Mouse (Mus musculus) myocyte (in vitro differentiated cells): ENCODE data around the gene Slc22a17. TPM values are rescaled to one million over a fixed set of nuclear protein-coding genes. Genes with fewer than 3 reads are reported as not detected.

Experiments
- H3K27me3 ChIP-seq: one replicate; pipeline ENCODE4 v1.6.1; 2011; ENCODE audit not compliant: control insufficient read depth, insufficient read depth, insufficient read length
- H3K36me3 ChIP-seq: one replicate; pipeline ENCODE4 v1.6.1; 2011; ENCODE audit not compliant: control insufficient read depth, insufficient read depth
- H3K4me2 ChIP-seq: one replicate; pipeline ENCODE4 v1.6.1; 2011; ENCODE audit warnings: low read depth, control low read depth
- H3K4me3 ChIP-seq: one replicate; pipeline ENCODE4 v1.5.1; 2011; ENCODE audit warnings: mild to moderate bottlenecking, control low read depth, moderate library complexity
- H3K79me2 ChIP-seq: one replicate; pipeline ENCODE4 v1.6.1; 2011; ENCODE audit not compliant: control insufficient read depth, insufficient read depth
- H3ac ChIP-seq: one replicate; pipeline ENCODE4 v1.6.1; 2011; ENCODE audit not compliant: control insufficient read depth, insufficient read length
- CEBPB ChIP-seq: IDR thresholded peaks from 2 replicates; pipeline ENCODE4 v1.6.1; 2011; ENCODE audit warnings: mild to moderate bottlenecking, moderate library complexity; ENCODE audit not compliant: poor library complexity, insufficient read depth, severe bottlenecking
- E2F4 ChIP-seq: IDR thresholded peaks from one replicate; pipeline ENCODE4 v1.6.1; 2011; ENCODE audit warnings: mild to moderate bottlenecking, control low read depth, moderate library complexity; ENCODE audit not compliant: insufficient read depth
- MAX ChIP-seq: IDR thresholded peaks from one replicate; pipeline ENCODE4 v1.6.1; 2011; ENCODE audit warnings: low read depth, mild to moderate bottlenecking, control low read depth
- MYOD1 ChIP-seq, 3 experiments: IDR thresholded peaks; one replicate each; pipeline ENCODE4 v1.6.1; 2011; ENCODE audit warnings: control low read depth in 2 of 3, low read depth in 2 of 3, mild to moderate bottlenecking in 2 of 3, moderate library complexity in 1 of 3; ENCODE audit not compliant: insufficient read length in 2 of 3, control insufficient read depth in 1 of 3
- MYOG ChIP-seq, 3 experiments: IDR thresholded peaks; one replicate each; pipeline ENCODE4 v1.6.1; 2011; ENCODE audit warnings: control low read depth in 2 of 3, low read depth in 2 of 3, mild to moderate bottlenecking in 2 of 3; ENCODE audit not compliant: insufficient read length in 2 of 3, control insufficient read depth in 1 of 3, insufficient read depth in 1 of 3
- POLR2A ChIP-seq: IDR thresholded peaks from one replicate; pipeline ENCODE4 v1.6.1; 2011; ENCODE audit warnings: low read depth, mild to moderate bottlenecking, control low read depth, moderate library complexity; ENCODE audit not compliant: insufficient read length
- POLR2AphosphoS2 ChIP-seq: IDR thresholded peaks from one replicate; pipeline ENCODE4 v1.6.1; 2011; ENCODE audit warnings: low read depth, control low read depth; ENCODE audit not compliant: insufficient read length
- REST ChIP-seq: IDR thresholded peaks from one replicate; pipeline ENCODE4 v1.6.1; 2011; ENCODE audit warnings: mild to moderate bottlenecking, control low read depth, moderate library complexity; ENCODE audit not compliant: insufficient read depth, insufficient read length
- SRF ChIP-seq: IDR thresholded peaks from one replicate; pipeline ENCODE4 v1.6.1; 2011; ENCODE audit warnings: low read depth; ENCODE audit not compliant: control insufficient read depth, insufficient read length
- TCF12 ChIP-seq: IDR thresholded peaks from one replicate; pipeline ENCODE4 v1.6.1; 2011; ENCODE audit warnings: mild to moderate bottlenecking, control low read depth; ENCODE audit not compliant: poor library complexity, insufficient read depth, severe bottlenecking
- TCF3 ChIP-seq: IDR thresholded peaks from one replicate; pipeline ENCODE4 v1.6.1; 2011; ENCODE audit warnings: low read depth, control low read depth; ENCODE audit not compliant: insufficient read length
- USF1 ChIP-seq: IDR thresholded peaks from one replicate; pipeline ENCODE4 v1.6.1; 2011; ENCODE audit warnings: low read depth, mild to moderate bottlenecking, control low read depth, moderate library complexity
- polyA plus RNA-seq: library from polyadenylated mRNA; unstranded; fragments of >200 nt; fragmentation: generic; extraction: Trizol; gene quantifications from one replicate; pipeline ENCODE4 v1.2.1, GENCODE M21; 2012; ENCODE audit warnings: missing spikeins

Slc22a17 gene
- polyA plus RNA-seq, 1 experiment, result 0.92 TPM

DNA sequence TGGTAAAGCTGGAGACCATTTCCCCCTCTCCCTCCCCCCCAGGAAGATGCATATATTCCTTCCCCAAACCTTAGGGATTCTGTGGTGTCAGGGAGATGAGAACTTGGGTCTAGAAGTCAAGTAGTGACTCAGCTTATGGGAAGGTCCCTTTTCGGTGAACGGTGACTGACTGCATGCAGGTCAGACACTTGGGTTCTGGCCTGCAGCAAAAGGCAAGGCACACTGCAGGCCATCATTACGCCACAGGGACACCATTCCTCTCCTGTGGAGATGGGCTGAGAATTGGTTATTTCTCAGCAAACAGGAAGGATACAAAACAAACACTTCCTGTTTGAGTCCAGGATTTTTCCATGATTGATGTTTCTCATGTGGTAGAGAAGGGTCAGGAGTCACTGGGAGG, 46.3 kb upstream of the Slc22a17 start:
- TF ChIP-seq REST, result no peak
- no peak for TF ChIP-seq POLR2AphosphoS2
- TF ChIP-seq POLR2A, result no peak
- no peak for TF ChIP-seq MYOD1 (IDR thresholded peaks at IDR 0.05; ENCODE audit: control insufficient read depth in 1 of 3, insufficient read length in 2 of 3, low read depth in 2 of 3)
- no peak for TF ChIP-seq TCF12
- no peak for TF ChIP-seq TCF3
- Histone ChIP-seq H3ac (no peak overlapping the region), H3K36me3 (no peaks in the 10 kb centered on the region), H3K4me3 (no peak overlapping the region), H3K27me3 (peaks cover 48% of the 10 kb centered on the region), H3K79me2 (no peaks in the 10 kb centered on the region), H3K4me2 (no peak overlapping the region)

DNA sequence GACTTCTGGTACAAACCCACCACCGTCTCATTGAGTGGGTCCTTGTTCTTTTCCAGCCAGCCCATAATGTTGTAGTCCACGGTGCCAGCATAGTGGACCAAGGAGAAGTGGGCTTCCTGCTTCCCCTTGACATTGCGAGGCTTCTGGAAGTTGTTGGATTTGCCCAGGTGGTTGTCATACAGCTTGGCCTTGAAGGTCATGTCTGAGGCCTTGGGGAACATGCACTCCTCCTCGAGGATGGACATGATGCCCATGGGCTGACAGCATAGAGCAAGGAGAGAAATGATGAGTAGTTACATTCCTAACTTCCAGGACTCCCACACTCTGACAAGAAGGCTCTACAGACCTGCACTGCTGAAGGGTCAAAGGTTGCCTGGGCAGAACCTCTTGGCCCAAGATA, 45.6 kb upstream of the Slc22a17 start:
- Histone ChIP-seq H3K36me3 (no peaks in the 10 kb centered on the region), H3ac (no peak overlapping the region), H3K4me2 (no peak overlapping the region), H3K79me2 (no peaks in the 10 kb centered on the region), H3K27me3 (peaks cover 42% of the 10 kb centered on the region), H3K4me3 (no peak overlapping the region)
- no peak for TF ChIP-seq E2F4
- no peak for TF ChIP-seq CEBPB
- TF ChIP-seq TCF3, result no peak
- no peak for TF ChIP-seq USF1
- TF ChIP-seq POLR2A, result no peak
- no peak for TF ChIP-seq TCF12
- no peak for TF ChIP-seq REST

GRCm38 (mm10) chr14:54956533-54956932, 43.6 kb upstream of the Slc22a17 start:
- no peak overlapping the region for H3ac ChIP-seq
- H3K27me3 ChIP-seq, result peaks cover 42% of the 10 kb centered on the region
- no peak overlapping the region for H3K4me3 ChIP-seq
- H3K4me2 ChIP-seq, result no peak overlapping the region
- no peak for TF ChIP-seq SRF
- no peak for TF ChIP-seq POLR2AphosphoS2
- no peak for TF ChIP-seq TCF3
- no peak for TF ChIP-seq CEBPB
- no peak for TF ChIP-seq POLR2A
- TF ChIP-seq REST, result no peak
- no peak for TF ChIP-seq USF1
- TF ChIP-seq MYOG (IDR thresholded peaks at IDR 0.05; ENCODE audit: control insufficient read depth in 1 of 3, insufficient read depth in 1 of 3, insufficient read length in 2 of 3, low read depth in 2 of 3), result no peak
- TF ChIP-seq TCF12, result no peak
- TF ChIP-seq E2F4, result no peak
- TF ChIP-seq MYOD1 (IDR thresholded peaks at IDR 0.05; ENCODE audit: control insufficient read depth in 1 of 3, insufficient read length in 2 of 3, low read depth in 2 of 3), result no peak
- no peak for TF ChIP-seq MAX
- no peaks in the 10 kb centered on the region for H3K36me3 ChIP-seq
- H3K79me2 ChIP-seq, result no peaks in the 10 kb centered on the region

DNA sequence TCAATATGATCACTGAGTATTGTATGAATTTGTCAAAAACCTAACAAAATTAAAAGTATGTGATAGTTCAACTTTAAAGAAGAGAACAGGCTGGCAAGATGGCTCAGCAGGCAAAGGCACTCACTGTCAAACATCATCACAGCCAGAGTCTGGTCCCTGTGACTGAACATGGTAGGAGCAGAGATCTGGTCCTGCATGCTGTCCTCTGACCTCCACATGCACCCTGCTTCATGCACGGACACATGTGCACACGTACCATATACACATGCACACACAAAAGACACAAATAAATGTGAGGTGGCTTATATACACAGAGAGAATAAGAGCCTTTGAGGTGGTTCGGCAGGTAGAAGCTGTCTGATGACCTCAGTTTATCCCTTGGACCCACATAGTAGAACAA, 42.5 kb upstream of the Slc22a17 start:
- no peak for TF ChIP-seq E2F4
- TF ChIP-seq POLR2A, result no peak
- TF ChIP-seq MAX, result no peak
- no peak for TF ChIP-seq MYOG (IDR thresholded peaks at IDR 0.05; ENCODE audit: control insufficient read depth in 1 of 3, insufficient read depth in 1 of 3, insufficient read length in 2 of 3, low read depth in 2 of 3)
- no peak for TF ChIP-seq CEBPB
- no peak for TF ChIP-seq TCF3
- TF ChIP-seq REST, result no peak
- TF ChIP-seq POLR2AphosphoS2, result no peak
- no peak for TF ChIP-seq MYOD1 (IDR thresholded peaks at IDR 0.05; ENCODE audit: control insufficient read depth in 1 of 3, insufficient read length in 2 of 3, low read depth in 2 of 3)
- no peak for TF ChIP-seq TCF12
- no peak for TF ChIP-seq USF1
- TF ChIP-seq SRF, result no peak
- Histone ChIP-seq H3K4me3 (no peak overlapping the region), H3ac (no peak overlapping the region), H3K4me2 (no peak overlapping the region), H3K36me3 (no peaks in the 10 kb centered on the region), H3K27me3 (peaks cover 33% of the 10 kb centered on the region), H3K79me2 (no peaks in the 10 kb centered on the region)

GRCm38 (mm10) chr14:54954474-54954873, 41.5 kb upstream of the Slc22a17 start:
- H3K36me3 ChIP-seq, result no peaks in the 10 kb centered on the region
- no peak overlapping the region for H3K4me3 ChIP-seq
- no peaks in the 10 kb centered on the region for H3K79me2 ChIP-seq
- peaks cover 42% of the 10 kb centered on the region for H3K27me3 ChIP-seq
- TF ChIP-seq E2F4, result no peak
- no peak for TF ChIP-seq POLR2AphosphoS2
- TF ChIP-seq POLR2A, result no peak
- TF ChIP-seq CEBPB, result no peak
- TF ChIP-seq MYOG (IDR thresholded peaks at IDR 0.05; ENCODE audit: control insufficient read depth in 1 of 3, insufficient read depth in 1 of 3, insufficient read length in 2 of 3, low read depth in 2 of 3), result no peak
- TF ChIP-seq MAX, result no peak
- TF ChIP-seq SRF, result no peak
- TF ChIP-seq REST, result no peak
- no peak overlapping the region for H3ac ChIP-seq
- H3K4me2 ChIP-seq, result no peak overlapping the region
